Mouse (Mus musculus) spleen, postnatal 36 days (tissue): ENCODE measurements around the gene Mylpf.
"Not testable (repeated sequence)": the region's sequence is repeated elsewhere in the genome, so short reads cannot be mapped to it uniquely, and the experiment has no call there.

ENCODE experiments used
- DNase-seq, 2 experiments: peaks; one replicate each; pipeline ENCODE4 v3.0.0; 2022; ENCODE audit warnings: low spot score in 2 of 2, mixed read lengths in 1 of 2

Gene Mylpf

DNA sequence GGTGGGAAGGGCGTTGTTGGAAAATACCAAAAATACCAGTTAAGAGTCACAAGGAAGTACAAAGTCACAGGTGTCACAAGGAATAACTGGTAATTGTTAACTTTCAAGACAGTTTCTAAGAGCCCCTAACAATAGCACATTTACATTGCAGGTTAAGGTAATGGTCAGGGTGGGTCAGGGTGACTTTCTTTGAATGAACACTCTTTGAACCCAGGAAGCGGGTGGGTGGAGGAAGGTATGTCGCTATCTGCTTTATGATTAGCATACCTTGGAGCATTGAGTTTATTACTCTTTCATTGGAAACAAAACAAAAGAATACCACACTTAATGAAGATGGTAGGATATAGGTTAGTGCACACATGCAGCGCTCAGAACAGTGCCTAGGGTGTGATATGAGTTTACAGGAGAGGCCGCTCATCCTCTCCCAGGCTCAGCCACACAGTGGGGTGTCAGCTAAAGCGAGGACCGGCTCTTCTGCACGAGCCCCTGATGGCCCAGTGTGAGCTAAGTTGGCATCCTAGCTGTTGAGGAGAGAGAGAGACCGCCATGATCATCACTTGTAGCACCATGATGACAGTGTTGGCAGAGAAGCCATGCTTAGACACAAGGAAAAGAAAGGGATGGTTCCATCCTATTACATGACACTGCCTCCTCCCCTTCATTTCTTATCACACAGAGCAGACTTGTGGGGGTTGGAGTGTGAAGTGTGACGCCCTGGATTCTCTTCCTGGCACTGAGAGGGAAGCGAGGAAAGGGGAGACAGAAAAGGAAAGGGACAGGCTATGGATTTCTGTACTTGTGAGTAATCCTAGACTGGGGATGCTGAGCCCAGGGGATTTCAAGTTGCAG, 16.7 kb downstream of the Mylpf start:
- DNase-seq, result no peak

DNA sequence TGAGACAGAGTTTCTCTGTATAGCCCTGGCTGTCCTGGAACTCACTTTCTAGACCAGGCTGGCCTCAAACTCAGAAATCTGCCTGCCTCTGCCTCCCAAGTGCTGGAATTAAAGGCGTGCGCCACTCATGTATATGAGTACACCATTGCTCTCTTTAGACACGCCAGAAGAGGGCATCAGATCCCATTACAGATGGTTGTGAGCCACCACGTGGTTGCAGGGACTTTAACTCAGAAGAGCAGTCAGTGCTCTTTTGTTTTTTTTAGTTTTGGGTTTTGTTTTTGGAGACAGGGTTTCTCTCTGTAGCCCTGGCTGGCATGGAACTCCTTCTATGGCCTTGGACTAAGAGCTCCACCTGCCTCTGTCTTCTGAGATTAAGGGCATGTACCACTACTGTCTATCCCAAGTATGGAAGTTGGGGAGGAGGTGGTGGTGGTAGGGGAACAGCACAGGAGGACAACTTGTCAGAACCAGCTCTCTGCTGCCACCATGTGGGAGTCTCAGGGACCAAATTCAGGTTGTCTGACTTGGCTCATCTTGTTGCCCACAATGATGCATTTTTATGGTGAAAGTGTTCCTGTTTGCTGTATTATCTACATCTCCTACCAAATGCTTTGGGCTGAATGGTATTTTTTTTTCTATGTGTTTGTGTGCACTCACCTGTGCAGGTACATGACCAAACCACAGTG, 20.1 kb downstream of the Mylpf start:
- peak; percentile 82 to 85 for DNase-seq

DNA sequence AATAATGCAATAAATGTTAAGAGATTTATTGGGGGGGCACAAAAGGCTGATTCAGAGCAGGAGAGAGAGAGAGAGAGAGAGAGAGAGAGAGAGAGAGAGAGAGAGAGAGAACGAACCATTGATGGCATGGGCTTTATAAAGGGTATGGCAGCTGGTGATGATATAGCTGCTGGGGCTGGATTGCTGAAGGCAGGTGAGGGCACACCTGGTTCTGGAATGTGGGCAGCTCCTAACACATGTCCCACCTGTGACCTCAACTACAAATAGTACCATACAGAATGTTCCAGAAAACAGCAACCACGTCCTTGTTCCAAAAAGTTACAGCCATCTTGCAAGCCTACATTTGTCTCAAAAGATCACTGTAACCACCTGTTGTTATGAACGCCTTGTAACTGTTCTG, 22.7 kb downstream of the Mylpf start:
- DNase-seq, result no peak

DNA sequence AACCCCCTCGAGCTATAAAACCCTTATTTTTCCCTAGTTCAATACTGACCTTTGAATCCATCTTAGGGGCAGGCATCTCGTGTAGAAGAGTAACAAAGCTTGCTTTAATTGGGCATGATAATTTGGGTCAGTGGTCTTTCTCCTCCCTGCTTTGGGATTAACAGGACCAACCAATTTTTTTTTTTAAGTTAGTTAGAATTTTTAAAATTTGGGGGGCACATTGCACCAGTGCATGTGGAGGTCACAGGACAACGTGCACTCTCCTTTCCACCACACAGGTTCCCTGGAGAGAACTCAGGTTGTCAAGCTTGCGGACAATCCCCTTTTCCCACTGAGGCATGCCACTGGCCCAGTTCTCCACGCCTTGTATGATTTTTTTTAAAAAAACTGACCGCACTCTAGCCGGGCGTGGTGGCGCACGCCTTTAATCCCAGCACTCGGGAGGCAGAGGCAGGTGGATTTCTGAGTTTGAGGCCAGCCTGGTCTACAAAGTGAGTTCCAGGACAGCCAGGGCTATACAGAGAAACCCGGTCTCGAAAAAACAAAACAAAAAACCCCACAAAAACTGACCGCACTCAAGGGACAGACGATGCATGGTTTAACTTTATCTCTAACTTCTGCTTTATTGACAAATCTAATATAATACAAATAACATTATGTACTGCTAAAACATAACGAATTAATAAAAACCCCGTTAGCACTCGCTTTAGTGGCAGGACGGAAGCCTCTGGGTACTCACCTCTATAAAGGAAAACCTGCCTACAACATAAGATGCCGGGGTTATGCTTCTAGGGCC, 23.3 kb downstream of the Mylpf start:
- DNase-seq, result no peak

DNA sequence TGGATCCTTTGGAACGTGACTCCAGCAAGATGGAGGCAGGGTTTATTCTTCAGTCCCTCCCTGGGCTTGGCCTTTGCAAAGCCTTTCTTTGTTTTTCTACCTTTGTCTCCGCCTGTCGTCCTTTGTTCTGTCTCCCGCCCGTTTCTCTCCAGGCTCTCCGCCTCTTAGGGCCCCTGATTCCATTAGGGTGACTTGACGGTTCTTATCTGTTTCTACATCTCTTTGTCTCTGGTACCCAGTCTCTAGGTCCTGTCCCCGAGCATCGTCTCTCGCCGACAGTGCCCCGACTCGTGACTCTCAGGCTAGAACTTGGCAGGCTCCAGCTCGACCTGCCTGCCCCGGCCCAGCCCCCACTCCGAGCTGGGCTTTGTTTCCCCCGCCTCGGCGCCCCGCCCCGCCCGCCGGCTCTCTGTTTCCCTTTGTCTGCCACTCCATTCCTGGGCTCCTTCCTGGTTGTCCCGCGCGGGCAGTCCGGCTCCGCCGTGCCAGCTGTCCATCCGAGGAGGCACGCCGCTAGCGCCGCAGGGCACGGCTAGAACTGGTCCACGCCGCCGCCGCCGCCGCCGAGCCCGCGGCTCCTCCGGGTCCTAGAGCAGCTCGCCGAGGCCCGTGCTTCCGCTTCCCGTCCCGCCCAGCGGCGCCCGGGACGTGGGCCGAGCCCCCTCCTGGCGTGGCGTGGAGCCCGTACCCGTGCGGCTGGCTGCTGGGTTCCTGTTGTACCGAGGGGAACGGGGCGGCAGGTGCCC, 24.1 kb downstream of the Mylpf start, which contains the start of the genes Zfp553 and Sept1:
TSS of gene Zfp553 (plus strand) at position 440 of the 746 bp plus-strand sequence.
TSS of gene Sept1 (minus strand) at position 509 of the 746 bp plus-strand sequence.
- DNase-seq, result peak; percentile 81 to 82

DNA sequence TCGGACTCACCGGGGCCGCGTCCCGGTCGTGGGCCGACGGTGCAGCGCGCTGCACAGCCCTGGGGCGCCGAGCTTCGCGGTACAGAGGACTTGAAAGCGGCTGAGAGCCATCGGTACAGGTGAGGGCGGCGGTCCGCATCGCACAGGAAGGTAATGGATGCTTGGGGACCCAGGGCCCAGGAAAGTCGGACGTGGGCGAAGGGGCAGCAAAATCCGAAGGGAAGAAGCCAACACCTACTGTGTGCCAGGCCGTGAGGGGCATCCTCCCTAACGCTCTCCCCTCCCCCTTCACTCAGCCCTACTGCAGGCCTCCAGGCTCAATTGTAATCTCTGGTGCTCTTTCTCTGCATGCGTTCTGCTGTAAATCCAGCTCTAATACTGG, 24.7 kb downstream of the Mylpf start:
- DNase-seq, result no peak

DNA sequence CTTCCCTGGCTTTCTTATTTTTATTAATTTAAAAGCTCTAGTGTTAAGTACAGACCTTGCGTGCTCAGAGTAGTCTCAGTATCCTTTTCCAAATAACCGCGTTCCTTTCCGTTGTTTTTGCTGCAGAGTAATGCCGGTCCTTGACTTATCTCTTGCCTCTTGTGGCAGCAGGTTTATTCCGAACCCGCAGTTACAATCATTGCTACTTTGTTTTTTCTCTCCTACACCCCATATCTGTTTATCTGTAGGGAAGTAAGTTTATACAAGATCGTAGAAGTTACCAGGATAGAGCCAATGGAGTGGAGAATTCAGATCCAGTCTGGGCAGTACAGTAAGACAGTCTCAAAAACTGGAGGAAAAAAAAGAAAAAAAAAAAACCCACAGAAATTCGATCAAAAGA, 25.1 kb downstream of the Mylpf start:
- DNase-seq, result no peak

DNA sequence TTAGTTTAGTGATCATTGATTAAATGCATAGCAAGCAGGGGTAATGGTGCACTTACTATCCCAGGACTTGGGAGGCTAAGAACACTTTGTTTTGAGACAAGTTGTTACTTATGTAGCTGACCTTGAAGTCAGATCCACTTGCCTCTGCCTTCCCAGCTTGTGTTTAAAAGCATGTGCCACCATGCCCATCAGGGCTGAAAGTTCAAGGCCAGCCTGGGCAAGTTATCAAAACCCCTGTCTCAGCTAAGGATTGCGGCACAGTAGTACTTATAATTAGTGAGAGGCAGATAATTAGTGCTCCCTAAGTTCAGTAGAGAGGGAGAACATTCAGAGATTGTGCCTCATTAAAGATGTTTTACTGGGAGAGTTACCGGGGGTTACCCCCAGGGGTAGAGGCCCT, 26.1 kb downstream of the Mylpf start:
- DNase-seq, result no peak

DNA sequence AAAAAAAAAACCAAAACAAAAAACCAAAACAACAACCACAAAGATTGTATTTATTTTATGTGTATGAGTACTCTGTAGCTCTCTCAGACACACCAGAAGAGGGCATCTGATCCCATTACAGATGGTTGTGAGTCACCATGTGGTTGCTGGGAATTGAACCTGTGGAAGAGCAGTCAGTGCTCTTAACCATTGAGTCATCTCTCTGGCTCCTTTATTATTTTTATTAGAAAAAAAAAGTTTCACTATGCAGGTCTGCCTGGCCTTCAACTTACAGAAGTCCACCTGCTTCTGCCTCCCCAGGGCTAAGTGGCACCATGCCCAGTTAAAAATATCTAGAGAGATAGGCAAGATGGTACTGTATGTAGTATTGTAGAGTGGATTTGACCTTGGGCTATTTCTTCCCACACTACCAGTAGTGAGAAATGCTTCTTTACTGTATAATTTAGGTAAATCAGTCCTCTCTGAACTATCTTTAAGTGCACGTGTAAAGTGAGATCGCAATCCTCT, 34.7 kb downstream of the Mylpf start:
- no peak for DNase-seq

DNA sequence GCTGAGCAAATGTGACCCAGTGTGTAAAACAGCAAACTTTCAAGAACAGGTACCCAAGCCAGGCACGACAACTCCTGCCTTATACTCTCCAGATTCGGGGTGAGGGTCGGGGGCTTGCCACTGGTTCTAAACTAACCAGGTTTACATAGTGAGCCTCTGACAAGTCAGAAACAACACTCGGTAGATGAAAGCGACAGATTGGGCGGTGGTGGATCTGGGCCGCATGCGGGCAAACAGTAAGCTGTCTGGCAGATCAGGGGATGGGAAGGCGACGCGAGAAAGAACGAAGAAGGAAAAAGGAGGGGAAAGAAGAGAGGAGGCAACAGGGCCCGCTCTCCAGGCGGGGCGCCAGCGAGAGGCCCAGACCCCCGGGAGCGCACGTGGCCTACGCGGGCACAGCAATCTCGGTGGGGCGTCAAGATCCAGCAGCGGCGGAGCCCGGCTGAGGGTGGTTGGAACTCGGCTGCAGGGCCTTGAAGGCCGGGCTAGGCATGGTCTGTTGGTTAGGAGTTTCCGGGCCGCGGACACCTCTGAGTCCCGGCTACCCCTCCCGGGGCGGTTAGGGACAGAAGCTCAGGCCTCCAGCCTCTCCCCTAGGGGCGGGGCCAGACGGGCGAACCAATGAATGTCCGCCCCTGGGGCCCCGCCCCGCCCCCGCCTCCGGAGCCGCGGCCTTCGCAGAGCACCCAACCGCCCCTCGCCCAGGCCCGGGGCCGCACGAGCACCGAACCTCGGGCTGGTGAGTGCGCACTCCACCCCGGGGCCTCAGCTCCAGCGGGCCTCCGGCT, 35.4 kb downstream of the Mylpf start, which contains the start of gene Zfp771:
TSS of gene Zfp771 (plus strand) at position 405 of the 788 bp plus-strand sequence.
- DNase-seq, result peak; percentile 95 to 96

DNA sequence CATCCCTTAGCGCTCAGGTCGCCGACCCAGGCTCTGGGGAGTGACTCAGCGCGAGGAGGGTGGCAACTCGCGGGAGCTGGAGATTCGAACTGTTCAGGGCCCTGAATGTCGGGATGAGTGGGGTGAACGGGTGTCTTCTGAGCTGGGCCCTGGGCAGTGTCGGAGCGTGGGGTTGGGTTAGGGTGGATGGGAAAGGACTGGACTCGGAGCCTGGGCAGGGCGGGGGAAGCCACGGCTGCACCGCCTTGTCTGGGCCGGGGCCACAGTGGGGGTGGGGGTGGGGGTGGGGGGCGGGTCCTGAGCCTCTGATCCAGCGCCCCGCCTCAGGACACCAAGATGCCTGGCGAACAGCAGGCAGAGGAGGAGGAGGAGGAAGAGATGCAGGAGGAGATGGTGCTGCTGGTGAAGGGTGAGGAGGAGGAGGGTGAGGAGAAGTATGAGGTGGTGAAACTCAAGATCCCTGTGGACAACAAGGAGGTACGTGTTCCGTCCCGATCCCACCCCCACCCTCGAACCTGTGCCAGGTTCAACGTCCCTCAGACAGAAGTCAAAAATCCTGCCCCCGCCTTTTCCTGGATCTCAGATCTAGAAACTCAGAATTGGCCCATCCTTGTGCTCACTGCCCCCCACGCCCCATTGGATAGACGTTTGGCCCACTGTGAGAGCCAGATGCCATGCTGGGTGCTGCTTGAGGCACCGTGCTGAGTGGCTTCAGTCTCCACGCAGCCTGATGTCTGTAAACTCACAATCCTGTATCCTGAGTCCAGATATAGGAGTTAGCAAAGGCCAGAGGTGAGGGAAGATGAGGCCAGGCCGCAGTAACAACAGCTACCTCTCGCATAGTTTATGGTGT, 36.2 kb downstream of the Mylpf start:
- DNase-seq, result no peak

DNA sequence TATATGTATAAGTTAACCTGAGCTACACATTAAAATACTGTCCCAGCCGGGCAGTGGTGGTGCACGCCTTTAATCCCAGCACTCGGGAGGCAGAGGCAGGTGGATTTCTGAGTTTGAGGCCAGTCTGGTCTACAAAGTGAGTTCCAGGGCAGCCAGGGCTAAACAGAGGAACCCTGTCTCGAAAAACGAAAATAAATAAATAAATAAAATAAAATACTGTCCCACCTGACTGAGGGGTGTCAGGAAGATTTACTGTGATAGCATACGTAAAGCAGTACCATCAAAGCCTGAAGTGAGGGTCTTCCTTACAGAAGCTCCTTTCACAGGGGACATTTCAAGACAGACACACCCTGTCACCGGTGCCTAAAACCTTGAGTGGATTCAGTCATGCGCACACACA, 41.8 kb downstream of the Mylpf start:
- not testable (repeated sequence) for DNase-seq

DNA sequence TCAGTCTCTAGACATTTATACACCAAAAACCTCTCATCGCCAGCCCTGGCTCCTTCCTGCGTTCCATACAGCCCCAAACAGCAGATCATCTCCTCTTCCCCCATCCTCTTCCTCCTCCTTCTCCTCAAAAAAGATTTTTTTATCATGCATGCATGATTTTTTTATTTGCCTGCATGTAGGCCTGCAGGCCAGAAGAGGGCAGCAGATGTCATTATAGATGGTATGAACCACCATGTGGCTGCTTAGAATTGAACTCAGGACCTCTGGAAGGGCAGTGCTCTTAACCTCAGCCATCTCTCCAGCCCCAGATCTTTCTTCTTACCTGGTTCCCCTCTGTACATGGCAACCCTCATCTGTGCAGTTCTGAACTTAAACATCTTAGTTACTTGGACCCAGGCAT, 43.7 kb downstream of the Mylpf start:
- peak in 1 of 2 experiments; percentile 50 for DNase-seq

DNA sequence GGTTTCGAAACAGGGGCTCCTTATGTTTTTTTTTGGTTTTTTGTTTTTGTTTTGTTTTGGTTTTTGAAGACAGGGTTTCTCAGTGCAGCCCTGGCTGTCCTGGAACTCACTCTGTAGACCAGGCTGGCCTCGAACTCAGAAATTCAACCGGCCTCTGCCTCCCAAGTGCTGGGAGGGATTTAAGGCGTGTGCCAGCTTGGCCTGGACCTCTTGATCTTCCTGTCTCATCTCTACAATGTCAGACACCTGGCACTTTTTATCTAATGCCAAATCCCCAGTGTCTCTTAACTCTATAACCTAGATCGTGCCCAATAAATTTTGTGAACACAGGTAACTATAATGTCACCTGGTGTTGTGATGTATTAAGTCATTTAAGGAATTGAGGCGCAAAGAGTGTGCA, 44.7 kb downstream of the Mylpf start:
- no peak for DNase-seq

DNA sequence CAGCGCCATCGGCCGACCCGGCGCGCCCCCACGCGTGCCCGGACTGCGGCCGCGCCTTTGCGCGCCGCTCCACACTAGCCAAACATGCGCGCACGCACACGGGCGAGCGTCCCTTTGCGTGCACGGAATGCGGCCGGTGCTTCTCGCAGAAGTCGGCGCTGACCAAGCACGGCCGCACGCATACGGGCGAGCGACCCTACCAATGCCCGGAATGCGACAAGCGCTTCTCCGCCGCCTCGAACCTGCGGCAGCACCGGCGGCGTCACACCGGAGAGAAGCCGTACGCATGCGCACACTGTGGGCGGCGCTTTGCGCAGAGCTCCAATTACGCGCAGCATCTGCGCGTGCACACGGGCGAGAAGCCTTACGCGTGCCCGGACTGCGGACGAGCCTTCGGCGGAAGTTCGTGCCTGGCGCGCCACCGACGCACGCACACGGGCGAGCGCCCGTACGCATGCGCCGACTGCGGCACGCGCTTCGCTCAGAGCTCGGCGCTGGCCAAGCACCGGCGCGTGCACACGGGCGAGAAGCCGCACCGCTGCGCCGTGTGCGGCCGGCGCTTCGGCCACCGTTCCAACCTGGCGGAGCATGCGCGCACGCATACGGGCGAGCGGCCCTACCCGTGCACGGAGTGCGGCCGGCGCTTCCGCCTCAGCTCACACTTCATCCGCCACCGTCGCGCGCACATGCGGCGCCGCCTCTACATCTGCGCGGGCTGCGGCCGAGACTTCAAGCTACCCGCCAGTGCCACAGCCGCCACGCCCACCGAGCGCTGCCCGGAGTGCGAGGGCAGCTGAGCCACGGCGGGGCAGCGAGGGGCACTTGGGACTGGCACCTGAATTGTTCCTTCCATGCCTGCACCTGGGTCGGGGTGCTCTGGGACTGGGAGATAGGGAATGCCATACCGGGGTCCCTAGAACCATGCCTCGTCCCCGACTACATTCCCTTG, 45.4 kb downstream of the Mylpf start:
- peak; percentile 95 to 96 for DNase-seq

DNA sequence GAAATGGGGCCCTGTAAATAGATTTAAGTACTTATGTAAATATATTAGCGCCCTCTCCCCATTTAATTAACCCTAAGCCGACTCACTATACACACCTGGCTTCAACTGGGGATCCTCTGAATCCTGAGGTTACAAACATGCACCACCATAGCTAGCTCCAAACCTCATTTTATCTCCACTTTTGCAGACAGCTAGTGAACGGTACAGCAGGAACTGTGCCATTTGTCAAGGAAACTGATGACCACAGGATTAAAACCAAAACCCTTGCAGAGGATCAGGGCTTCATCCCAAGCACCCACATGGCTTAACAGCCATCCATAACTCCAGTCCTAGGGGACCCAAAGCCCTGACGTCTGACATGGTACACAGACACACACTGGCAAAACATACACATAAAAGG, 46.3 kb downstream of the Mylpf start:
- DNase-seq, result no peak

DNA sequence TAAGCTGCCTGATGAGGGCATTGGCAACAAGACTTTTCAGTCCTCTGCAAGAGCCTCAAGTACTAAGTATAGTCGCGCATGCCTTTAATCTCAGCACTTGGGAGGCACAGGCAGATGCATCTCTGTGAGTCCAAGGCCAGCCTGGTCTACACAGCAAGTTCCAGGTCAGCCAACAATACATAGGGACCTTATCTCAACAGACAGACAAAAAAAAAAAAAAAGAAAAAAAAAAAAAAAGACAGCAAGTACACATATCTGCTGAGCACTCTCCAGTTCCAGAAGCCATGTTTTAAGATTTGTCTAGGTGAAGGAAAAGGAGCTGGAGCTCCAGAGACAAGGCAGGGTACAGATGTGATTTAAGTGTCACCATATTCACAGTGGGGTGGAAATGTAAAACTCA, 47.3 kb downstream of the Mylpf start:
- DNase-seq, result no peak

DNA sequence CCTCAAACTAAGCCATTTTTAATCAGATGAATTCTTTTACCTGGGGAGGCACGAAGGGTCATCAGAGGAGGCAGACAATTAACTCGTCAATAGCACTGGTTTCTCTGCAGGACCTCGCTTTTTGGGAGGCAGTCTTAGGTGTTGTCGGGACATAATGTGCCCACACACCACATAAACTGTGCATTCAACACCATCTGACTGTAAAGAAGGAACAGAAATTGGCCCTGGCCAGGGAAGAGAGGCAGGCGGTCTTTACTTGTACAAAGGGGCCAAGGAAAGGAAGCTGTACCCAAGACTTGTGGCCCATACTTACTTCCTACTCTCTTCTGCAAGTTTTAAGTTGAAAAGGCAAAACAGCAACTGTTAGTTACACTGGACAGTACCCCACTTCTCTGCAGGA, 47.8 kb downstream of the Mylpf start:
- DNase-seq, result no peak
